Mouse (Mus musculus): Measurements from ENCODE around the gene Gigyf1.
A peak's percentile ranks its signal among the peaks of the same experiment; 100 is the strongest.

The Gigyf1 gene

DNA sequence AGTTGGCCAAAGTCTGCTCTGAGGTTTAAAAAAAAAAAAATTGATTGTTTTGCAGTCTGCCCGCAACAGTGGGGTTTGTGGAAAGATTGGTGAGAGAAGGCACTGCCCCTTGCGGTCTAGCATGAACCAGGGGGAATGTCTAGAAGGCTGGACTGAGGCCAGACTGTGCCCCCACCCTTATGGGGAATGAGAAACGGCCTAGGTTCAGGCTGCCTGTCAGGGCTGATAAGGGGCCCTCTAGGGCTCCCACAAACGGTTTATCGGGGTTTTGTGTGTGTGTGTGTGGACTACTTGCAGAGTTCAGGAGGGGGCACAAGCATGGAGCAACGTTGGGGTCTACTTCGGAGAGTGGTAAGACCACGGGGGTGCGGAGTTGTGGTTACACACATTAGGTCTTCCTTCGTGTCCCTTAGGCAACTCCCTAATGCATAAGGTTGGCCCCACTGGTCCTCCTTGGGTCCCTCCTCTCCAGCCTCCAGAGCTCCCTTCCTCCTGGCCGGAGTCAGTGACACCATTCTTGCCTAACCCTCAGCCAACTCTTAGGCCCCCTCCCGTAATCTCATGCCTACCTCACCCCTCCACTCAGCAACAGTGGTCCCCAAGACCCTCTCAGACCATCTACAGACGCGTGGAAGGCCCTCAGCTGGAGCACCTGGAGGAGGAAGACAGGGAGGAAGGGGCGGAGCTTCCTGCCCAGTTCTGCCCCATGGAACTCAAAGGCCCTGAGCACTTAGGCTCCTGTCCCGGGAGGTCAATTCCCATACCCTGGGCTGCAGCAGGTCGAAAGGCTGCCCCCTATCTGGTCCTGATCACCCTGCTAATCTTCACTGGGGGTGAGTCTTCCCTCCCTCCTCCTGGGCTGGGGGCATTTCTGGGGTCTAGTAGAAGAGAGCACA lies 52.6 kb downstream of the Gigyf1 start:
- no peak for DNase-seq (ENCODE audit: inconsistent ontology term)

DNA sequence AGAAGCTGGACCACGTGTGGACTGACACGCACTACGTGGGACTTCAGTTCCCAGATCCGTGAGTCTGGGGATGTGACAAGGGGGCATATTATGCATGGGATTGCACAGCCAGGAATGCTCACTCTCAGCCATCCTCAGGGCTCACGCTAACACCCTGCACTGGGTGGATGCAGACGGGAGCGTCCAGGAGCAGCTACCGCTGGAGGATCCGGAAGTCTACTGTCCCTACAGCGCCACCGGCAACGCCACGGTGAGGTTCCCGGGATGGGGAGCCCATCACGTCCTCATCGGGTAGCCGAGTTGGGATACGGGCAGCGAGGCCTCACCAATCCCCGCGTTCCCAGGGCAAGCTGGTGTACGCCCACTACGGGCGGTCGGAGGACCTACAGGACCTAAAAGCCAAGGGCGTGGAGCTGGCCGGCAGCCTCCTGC lies 56.1 kb downstream of the Gigyf1 start:
- peak; percentile 42 for DNase-seq (ENCODE audit: inconsistent ontology term)
